Mouse (Mus musculus): ENCODE results near the gene Vmn1r185. TPM values are rescaled to one million over a fixed set of nuclear protein-coding genes. Genes with fewer than 3 reads are reported as not detected.

Vmn1r185 gene
- not detected in 2 replicates for polyA plus RNA-seq (2012; ENCODE audit: low replicate concordance)

DNA sequence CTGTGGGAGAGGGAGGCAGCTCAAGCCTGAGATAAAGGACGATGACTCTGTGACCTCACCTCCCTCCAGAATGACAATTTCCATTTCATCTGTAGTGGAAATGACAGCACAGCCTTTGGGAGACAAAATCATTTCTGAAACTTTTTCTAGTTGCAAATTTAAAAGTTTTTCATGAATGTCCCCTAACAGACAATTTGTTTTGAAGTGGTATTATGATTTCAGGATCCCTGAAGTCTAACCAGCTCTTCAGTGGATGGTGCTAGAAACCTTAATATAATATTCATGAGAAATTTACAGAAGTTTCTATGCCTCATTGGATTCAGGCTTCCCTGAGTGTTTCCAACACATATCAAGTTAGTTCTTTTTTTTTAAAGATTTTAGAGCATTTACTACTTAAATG is at the start of gene Vmn1r185:
Vmn1r185 (minus strand) TSS at position 101 of the 400 bp plus-strand sequence.

Other genes starting within 250 kb of the Vmn1r185 start
- not detected in 2 replicates for gene Nlrp9c, start 214.8 kb downstream of the Vmn1r185 start, polyA plus RNA-seq (2012; ENCODE audit: low replicate concordance)
- gene Nlrp4a, start 183.4 kb downstream of the Vmn1r185 start, polyA plus RNA-seq (2012; ENCODE audit: low replicate concordance) = not detected in 2 replicates
- gene Nlrp9a, start 83.4 kb downstream of the Vmn1r185 start, polyA plus RNA-seq (2012; ENCODE audit: low replicate concordance) = not detected in 2 replicates
- gene Cyp2b23, start 68.0 kb upstream of the Vmn1r185 start, polyA plus RNA-seq (2012; ENCODE audit: low replicate concordance) = not detected in 2 replicates
- not detected in 2 replicates for gene Cyp2b19, start 138.7 kb upstream of the Vmn1r185 start, polyA plus RNA-seq (2012; ENCODE audit: low replicate concordance)
- gene Cyp2g1, start 190.4 kb upstream of the Vmn1r185 start, polyA plus RNA-seq (2012; ENCODE audit: low replicate concordance) = not detected in 2 replicates
- 0.69 TPM in 1 of 2 replicates, not detected in the other for gene Cyp2a5, start 216.8 kb upstream of the Vmn1r185 start, polyA plus RNA-seq (2012; ENCODE audit: low replicate concordance)